Mouse (Mus musculus): ENCODE measurements around the gene Evx2. TPM values are rescaled to one million over a fixed set of nuclear protein-coding genes. Genes with fewer than 3 reads are reported as not detected.

The Evx2 gene
- total RNA-seq, 2 experiments from 2014 or later = not detected

DNA sequence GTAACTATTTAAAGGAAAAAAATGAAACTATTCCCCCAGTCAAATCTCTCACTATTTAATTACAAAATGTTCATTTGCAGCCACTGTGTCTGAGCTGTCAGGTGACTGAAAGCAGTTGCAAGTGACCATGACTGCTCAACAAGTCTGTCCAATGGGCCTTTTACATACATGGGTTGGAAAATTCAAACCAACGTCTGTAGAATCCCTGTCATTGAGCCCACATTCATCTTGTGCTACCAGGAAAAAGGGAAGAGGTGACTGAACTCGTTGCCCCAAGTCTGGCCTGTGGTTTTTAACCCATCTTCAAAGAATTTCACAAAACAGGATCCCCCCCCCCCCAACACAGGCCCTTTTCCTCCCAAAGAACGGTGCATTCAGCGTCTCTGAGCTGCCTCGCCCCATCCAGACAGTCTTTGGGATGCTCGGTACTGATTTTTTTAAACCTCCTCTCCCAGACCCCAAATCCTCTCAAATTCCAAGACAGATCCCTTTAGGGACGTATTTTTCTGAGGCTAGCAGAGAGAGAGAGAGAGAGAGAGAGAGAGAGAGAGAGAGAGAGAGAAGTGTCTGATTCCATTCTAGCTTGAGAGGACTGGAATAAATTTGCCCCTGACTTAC is 36.6 kb upstream of the Evx2 start:
- DNase-seq (ENCODE audit: low spot score in 2 of 2) = no peak

DNA sequence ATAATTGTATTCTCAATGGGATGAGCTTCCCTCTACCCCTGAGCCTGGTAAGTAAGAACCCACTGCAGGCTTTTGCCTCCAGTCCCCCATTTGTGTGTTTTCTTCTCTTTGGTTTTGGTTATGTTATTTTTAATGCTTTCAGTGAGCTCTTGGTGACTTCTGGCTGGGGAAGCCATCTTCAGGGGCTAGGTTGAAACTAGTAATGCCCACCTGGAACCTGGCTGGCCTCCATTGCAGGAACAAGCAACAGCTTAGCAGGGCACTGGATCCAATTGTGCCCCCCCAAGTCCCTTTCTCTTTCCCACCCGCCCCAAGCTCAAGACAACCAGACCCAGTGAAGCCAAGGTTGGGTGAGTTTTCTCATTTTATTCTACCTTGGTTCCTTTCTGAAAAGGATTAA is 36.0 kb upstream of the Evx2 start:
- DNase-seq (ENCODE audit: low spot score in 2 of 2) = no peak

DNA sequence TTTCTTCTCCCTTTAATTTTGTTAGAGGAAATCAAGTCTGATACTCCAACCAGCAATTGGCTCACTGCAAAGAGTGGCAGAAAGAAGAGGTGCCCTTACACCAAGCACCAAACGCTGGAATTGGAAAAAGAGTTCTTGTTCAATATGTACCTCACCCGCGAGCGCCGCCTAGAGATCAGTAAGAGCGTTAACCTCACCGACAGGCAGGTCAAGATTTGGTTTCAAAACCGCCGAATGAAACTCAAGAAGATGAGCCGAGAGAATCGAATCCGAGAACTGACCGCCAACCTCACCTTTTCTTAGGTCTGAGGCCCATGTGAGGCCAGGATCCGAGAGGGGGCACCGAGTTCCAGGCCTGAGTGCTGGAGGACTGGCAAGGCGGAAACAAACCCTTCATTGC is 34.7 kb upstream of the Evx2 start:
- no peak for DNase-seq (ENCODE audit: low spot score in 2 of 2)

- DNase-seq (ENCODE audit: low spot score in 2 of 2) = no peak
Observed at GRCm38 (mm10) chr2:74693432-74693827, 34.1 kb upstream of the Evx2 start.

DNA sequence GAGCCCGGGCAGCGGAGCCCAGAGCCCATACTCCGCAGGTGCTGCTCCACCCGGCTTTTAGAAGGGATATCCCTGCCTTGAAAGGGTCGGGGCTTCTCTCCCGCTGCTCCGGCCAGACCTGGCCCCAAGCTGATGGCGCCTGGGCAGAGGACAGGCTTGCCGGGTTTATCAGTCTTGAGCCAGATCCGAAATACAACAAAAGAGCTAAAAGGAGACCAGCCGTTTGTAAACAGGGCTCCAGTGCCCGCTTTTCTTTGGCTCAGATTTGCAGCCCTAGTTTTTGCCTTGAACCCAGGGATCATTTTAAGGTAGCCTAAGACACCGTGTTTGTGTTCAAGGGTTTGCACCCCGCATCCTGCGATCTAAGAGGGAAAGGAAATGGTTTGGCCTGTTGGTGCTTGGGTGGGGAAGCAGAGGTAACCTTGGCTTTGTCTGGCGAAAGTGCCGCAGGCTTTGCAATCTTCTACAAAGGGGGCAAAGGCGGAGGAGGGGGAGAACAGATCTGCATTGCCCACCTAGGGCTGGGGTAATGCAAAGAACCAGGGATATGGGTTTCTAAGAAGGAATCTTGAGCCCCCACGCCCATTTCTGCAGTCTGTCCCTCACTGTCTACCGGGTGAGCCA is 33.6 kb upstream of the Evx2 start:
- DNase-seq (ENCODE audit: low spot score in 2 of 2) = no peak

DNA sequence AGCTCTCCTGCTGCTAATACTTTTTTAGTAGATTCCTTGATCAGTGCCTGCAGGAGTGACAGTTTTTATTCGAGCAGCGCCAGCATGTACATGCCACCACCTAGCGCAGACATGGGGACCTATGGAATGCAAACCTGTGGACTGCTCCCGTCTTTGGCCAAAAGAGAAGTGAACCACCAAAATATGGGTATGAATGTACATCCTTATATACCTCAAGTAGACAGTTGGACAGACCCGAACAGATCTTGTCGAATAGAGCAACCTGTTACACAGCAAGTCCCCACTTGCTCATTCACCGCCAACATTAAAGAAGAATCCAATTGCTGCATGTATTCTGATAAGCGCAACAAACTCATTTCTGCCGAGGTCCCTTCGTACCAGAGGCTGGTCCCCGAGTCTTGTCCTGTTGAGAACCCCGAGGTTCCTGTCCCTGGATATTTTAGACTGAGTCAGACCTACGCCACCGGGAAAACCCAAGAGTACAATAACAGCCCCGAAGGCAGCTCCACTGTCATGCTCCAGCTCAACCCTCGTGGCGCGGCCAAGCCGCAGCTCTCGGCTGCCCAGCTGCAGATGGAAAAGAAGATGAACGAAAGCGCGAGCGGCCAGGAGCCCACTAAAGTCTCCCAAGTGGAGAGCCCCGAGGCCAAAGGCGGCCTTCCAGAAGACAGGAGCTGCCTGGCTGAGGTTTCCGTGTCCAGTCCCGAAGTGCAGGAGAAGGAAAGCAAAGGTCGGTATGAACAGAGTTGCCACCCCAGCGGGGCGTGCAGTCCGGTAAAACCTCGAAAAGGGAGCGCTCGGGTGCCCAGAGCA is 32.8 kb upstream of the Evx2 start:
- no peak for DNase-seq (ENCODE audit: low spot score in 2 of 2)

- DNase-seq (ENCODE audit: low spot score in 2 of 2) = no peak
Observed at GRCm38 (mm10) chr2:74691022-74691951, 31.9 kb upstream of the Evx2 start, which contains the start of gene Hoxd10. Gene Hoxd10, plus strand, starts transcription at chr2:74691924.

GRCm38 (mm10) chr2:74690338-74690716 is 31.0 kb upstream of the Evx2 start:
- DNase-seq (ENCODE audit: low spot score in 2 of 2) = no peak

GRCm38 (mm10) chr2:74689574-74690337 is 30.4 kb upstream of the Evx2 start:
- no peak for DNase-seq (ENCODE audit: low spot score in 2 of 2)

GRCm38 (mm10) chr2:74688795-74689573 is 29.6 kb upstream of the Evx2 start:
- no peak for DNase-seq (ENCODE audit: low spot score in 2 of 2)

DNA sequence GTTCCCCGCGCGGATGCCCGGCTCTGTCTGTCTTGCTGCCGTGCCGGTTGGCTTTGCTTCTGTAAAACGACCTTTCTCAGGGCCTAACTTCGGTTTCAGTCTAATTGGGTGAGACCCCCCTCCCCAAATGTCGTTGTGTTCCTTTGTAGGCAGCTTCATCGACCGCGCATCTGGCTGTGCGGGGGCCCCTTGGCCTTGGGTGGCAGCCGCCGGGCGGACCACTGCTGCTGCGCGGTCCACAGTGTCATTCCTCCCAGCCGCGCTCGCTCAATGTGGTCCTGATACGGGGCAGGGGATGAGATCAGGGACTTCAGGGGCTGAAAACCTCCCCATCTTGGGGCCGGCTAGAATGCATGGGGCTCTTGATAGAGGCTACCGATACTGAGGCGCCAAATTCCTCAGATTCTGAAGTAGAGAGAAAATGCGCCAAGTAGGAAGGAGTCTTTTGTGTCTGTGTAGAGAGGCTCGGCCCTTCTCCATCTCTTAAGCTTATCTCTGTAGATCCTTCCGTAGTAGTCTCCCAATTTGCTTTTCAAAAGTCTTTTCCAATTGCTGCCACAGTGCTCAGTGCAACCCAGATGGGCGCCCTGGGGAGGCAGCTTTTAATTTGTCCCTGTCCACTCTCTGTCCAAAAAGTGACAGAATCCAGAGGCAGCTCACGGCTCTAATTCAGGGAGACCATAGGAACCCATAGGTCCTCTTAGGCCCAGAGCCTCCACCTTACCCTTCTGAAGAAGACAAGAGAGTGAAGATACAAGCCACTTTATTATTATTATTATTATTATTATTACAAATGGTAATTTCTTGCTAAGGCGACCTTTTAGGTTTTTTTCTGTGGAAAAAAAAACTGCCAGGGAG is 28.6 kb upstream of the Evx2 start:
- no peak for DNase-seq (ENCODE audit: low spot score in 2 of 2)

- no peak for DNase-seq (ENCODE audit: low spot score in 2 of 2)
Observed at GRCm38 (mm10) chr2:74686988-74687697, 27.8 kb upstream of the Evx2 start.

DNA sequence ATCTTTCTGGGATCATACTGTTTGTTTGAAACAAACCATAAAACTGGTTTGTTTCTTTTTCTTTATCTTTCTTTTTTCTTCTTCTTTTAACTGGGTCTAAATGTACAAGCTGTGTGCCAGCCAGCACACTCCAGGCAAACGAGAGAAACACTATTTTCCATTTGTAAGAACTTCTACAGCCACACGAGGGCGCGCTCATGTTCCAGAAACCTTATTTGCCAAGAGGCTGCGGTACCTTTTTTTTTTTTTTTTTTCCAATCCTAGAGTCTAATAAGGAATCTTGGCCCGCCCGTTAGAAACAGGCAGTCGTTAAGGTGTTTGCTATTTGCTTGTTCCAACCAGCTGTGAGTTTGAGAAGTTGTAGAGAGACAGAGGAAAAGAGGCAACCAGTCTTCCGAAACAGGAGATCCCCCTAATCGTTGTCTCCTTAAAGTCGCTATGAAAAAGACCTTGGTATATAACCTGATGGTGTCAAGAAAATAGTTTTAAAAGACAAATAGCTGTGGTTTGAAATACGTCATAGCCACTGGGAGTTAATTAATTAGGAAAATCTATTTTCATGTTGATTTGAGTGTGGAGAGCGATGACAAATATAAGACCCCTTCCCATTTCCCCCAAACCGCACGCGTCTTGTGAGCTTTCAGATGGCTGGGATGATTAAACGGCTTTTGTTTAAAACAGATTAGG is 27.1 kb upstream of the Evx2 start:
- peak in 1 of 2 experiments; percentile 71 for DNase-seq (ENCODE audit: low spot score in 2 of 2)

- DNase-seq (ENCODE audit: low spot score in 2 of 2) = no peak
Observed at GRCm38 (mm10) chr2:74685059-74685603, 25.8 kb upstream of the Evx2 start.

- DNase-seq (ENCODE audit: low spot score in 2 of 2) = no peak
Observed at GRCm38 (mm10) chr2:74684106-74684505, 24.7 kb upstream of the Evx2 start.

DNA sequence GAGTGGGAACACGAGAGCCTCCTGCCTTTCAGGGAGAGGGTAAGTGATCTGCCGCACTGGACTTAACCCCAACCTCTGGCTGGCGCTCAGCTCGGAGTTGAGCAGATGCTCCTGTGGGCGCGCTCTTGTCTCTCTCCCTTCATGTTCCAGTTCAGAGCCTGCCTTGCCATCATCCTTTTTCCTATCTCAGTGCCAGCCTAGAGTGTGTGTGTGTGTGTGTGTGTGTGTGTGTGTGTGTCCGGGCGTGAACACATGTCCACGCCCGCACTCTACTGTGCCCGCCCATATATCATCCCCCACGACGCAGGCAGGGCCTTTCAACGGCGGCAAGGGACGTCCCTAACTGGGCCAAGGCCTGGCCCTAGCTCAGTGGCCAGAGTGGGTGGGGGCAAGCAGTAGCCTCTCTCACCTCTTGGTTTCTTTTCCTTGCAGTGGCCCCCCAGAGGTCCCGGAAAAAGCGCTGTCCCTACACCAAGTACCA is 24.2 kb upstream of the Evx2 start:
- no peak for DNase-seq (ENCODE audit: low spot score in 2 of 2)

DNA sequence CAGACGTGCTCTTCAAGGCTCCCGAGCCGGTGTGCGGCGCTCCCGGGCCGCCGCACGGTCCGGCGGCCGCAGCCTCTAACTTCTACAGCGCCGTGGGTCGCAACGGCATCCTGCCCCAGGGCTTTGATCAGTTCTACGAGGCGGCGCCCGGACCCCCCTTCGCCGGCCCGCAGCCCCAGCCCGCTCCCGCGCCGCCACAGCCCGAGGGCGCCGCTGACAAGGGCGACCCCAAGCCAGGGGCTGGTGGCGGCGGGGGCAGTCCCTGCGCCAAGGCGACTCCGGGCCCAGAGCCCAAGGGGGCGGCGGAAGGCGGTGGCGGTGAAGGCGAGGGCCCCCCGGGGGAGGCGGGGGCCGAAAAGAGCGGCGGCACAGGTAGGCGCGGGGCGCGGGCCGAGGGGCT is 23.4 kb upstream of the Evx2 start:
- DNase-seq (ENCODE audit: low spot score in 2 of 2) = no peak

Measured in adrenal gland, adult 18-20 months (tissue).